Mouse (Mus musculus) kidney, embryonic 14.5 days (tissue): ENCODE results near the gene Sh3rf1. TPM values are rescaled to one million over a fixed set of nuclear protein-coding genes. Genes with fewer than 3 reads are reported as not detected.

ENCODE experiments used
- ATAC-seq: fragments of 200-750 bp; cut with Nextera tagmentation; 2 replicates; pipeline ENCODE4 v1.8.0; 2017; ENCODE audit warnings: moderate number of reproducible peaks, mild to moderate bottlenecking, moderate TSS enrichment, moderate library complexity; ENCODE audit not compliant: low FRiP score, low TSS enrichment
- H3K27ac ChIP-seq: fragments of 300-500 bp; sonication (generic); 2 replicates; pipeline ENCODE4 v1.5.1; 2014; ENCODE audit warnings: low read depth, mild to moderate bottlenecking, low read length, moderate library complexity, mixed read lengths
- H3K27me3 ChIP-seq: fragments of 300-500 bp; sonication (generic); 2 replicates; pipeline ENCODE4 v1.6.1; 2014; ENCODE audit warnings: mild to moderate bottlenecking, low read length; ENCODE audit not compliant: control insufficient read depth, insufficient read depth
- H3K36me3 ChIP-seq: fragments of 300-500 bp; sonication (generic); 2 replicates; pipeline ENCODE4 v1.6.1; 2014; ENCODE audit warnings: low read length, mixed read lengths; ENCODE audit not compliant: control insufficient read depth, insufficient read depth
- H3K4me1 ChIP-seq: fragments of 300-500 bp; sonication (generic); 2 replicates; pipeline ENCODE4 v1.6.1; 2014; ENCODE audit warnings: low read length, mixed read lengths; ENCODE audit not compliant: control insufficient read depth, insufficient read depth
- H3K4me2 ChIP-seq: fragments of 300-500 bp; sonication (generic); replicated peaks from 2 replicates; pipeline ENCODE4 v1.6.1; 2014; ENCODE audit warnings: low read depth, mild to moderate bottlenecking, low read length
- H3K4me3 ChIP-seq: fragments of 300-500 bp; sonication (generic); 2 replicates; pipeline ENCODE4 v1.5.1; 2014; ENCODE audit warnings: mild to moderate bottlenecking, low read length
- H3K9ac ChIP-seq: fragments of 300-500 bp; sonication (generic); 2 replicates; pipeline ENCODE4 v1.6.1; 2014; ENCODE audit warnings: low read depth, mild to moderate bottlenecking, low read length, moderate library complexity
- H3K9me3 ChIP-seq: fragments of 300-500 bp; sonication (generic); 2 replicates; pipeline ENCODE4 v1.6.1; 2016; ENCODE audit warnings: low read length; ENCODE audit not compliant: control insufficient read depth
- WGBS: fragments of 180-500 bp; shearing (Covaris S2); extraction: QIAGEN DNeasy Blood & Tissue Kit; methylation state at CpG from one replicate; pipeline ENCODE4 v1.1.7; 2014; 5-methylcytosine and 5-hydroxymethylcytosine counted together
- polyA plus RNA-seq: library from polyadenylated mRNA; unstranded; fragments of >200 nt; fragmentation: Nextera tagmentation; extraction: Ambion mirVana; gene quantifications from 2 replicates; pipeline ENCODE4 v1.2.1, GENCODE M21; 2014

Gene Sh3rf1
- polyA plus RNA-seq, 1 experiment from 2014 or later: 25.9 TPM

- peaks cover 4% of the 10 kb centered on the region for H3K4me1 ChIP-seq
- no peak overlapping the region; the same call in 1 of the 2 replicates for H3K27ac ChIP-seq
- no peaks in the 10 kb centered on the region for H3K36me3 ChIP-seq
- no peak overlapping the region for H3K9ac ChIP-seq
- H3K4me2 ChIP-seq: no peak overlapping the region
- H3K4me3 ChIP-seq: no peak overlapping the region
- no peaks in the 10 kb centered on the region for H3K27me3 ChIP-seq
- no peak for ATAC-seq
- H3K9me3 ChIP-seq: no peaks in the 10 kb centered on the region
- WGBS: 72% methylated on average over 7 of the region's 7 CpGs
Measured at GRCm38 (mm10) chr8:61264881-61265280, 41.2 kb downstream of the Sh3rf1 start.

- no peaks in the 10 kb centered on the region for H3K27me3 ChIP-seq
- H3K4me1 ChIP-seq: peaks cover 10% of the 10 kb centered on the region
- no peaks in the 10 kb centered on the region for H3K36me3 ChIP-seq
- no peak overlapping the region for H3K4me2 ChIP-seq
- 71% methylated on average over 5 of the region's 5 CpGs for WGBS
- H3K27ac ChIP-seq: no peak overlapping the region; the same call in 1 of the 2 replicates
- H3K4me3 ChIP-seq: no peak overlapping the region
- H3K9me3 ChIP-seq: no peaks in the 10 kb centered on the region
- H3K9ac ChIP-seq: no peak overlapping the region
- no peak for ATAC-seq
Measured at GRCm38 (mm10) chr8:61265390-61265789, 41.7 kb downstream of the Sh3rf1 start.

GRCm38 (mm10) chr8:61267061-61267460, 43.4 kb downstream of the Sh3rf1 start:
- no peaks in the 10 kb centered on the region for H3K36me3 ChIP-seq
- no peak overlapping the region for H3K27ac ChIP-seq
- no peak overlapping the region for H3K9ac ChIP-seq
- no peak overlapping the region for H3K4me3 ChIP-seq
- WGBS: 100% methylated on average over 1 of the region's 1 CpGs
- H3K9me3 ChIP-seq: no peaks in the 10 kb centered on the region
- peaks cover 23% of the 10 kb centered on the region for H3K4me1 ChIP-seq
- H3K4me2 ChIP-seq: no peak overlapping the region
- ATAC-seq: no peak
- no peaks in the 10 kb centered on the region for H3K27me3 ChIP-seq

- 69% methylated on average over 8 of the region's 8 CpGs for WGBS
- no peak overlapping the region for H3K4me2 ChIP-seq
- no peak for ATAC-seq
- peaks cover 26% of the 10 kb centered on the region for H3K4me1 ChIP-seq
- no peak overlapping the region for H3K4me3 ChIP-seq
- H3K36me3 ChIP-seq: no peaks in the 10 kb centered on the region
- no peak overlapping the region for H3K27ac ChIP-seq
- H3K9ac ChIP-seq: no peak overlapping the region
- no peaks in the 10 kb centered on the region for H3K9me3 ChIP-seq
- no peaks in the 10 kb centered on the region for H3K27me3 ChIP-seq
Measured at GRCm38 (mm10) chr8:61267692-61268091, 44.0 kb downstream of the Sh3rf1 start.

- no peak overlapping the region for H3K27ac ChIP-seq
- no peaks in the 10 kb centered on the region for H3K27me3 ChIP-seq
- no peak overlapping the region for H3K4me3 ChIP-seq
- no peak overlapping the region for H3K4me2 ChIP-seq
- peaks cover 33% of the 10 kb centered on the region for H3K4me1 ChIP-seq
- no peak for ATAC-seq
- WGBS: 91% methylated on average over 10 of the region's 10 CpGs
- no peak overlapping the region for H3K9ac ChIP-seq
- H3K9me3 ChIP-seq: no peaks in the 10 kb centered on the region
- no peaks in the 10 kb centered on the region for H3K36me3 ChIP-seq
Measured at GRCm38 (mm10) chr8:61268233-61268916, 44.7 kb downstream of the Sh3rf1 start.

GRCm38 (mm10) chr8:61270016-61270415, 46.3 kb downstream of the Sh3rf1 start:
- Histone ChIP-seq H3K9me3 (no peaks in the 10 kb centered on the region), H3K4me3 (no peak overlapping the region), H3K4me1 (peaks cover 44% of the 10 kb centered on the region), H3K27me3 (no peaks in the 10 kb centered on the region), H3K9ac (no peak overlapping the region), H3K4me2 (no peak overlapping the region), H3K36me3 (no peaks in the 10 kb centered on the region), H3K27ac (no peak overlapping the region)
- ATAC-seq: no peak
- 66% methylated on average over 11 of the region's 11 CpGs for WGBS

- ATAC-seq: no peak
- Histone ChIP-seq H3K27ac (no peak overlapping the region), H3K9me3 (no peaks in the 10 kb centered on the region), H3K36me3 (no peaks in the 10 kb centered on the region), H3K4me2 (no peak overlapping the region), H3K9ac (no peak overlapping the region), H3K27me3 (no peaks in the 10 kb centered on the region), H3K4me1 (peaks cover 47% of the 10 kb centered on the region), H3K4me3 (no peak overlapping the region)
- 84% methylated on average over 9 of the region's 9 CpGs for WGBS
Measured at GRCm38 (mm10) chr8:61270541-61270940, 46.9 kb downstream of the Sh3rf1 start.

- no peak overlapping the region for H3K9ac ChIP-seq
- H3K36me3 ChIP-seq: no peaks in the 10 kb centered on the region
- ATAC-seq: no peak
- no peak overlapping the region for H3K4me2 ChIP-seq
- H3K4me1 ChIP-seq: peaks cover 52% of the 10 kb centered on the region
- no peaks in the 10 kb centered on the region for H3K9me3 ChIP-seq
- WGBS: 67% methylated on average over 4 of the region's 6 CpGs
- H3K4me3 ChIP-seq: no peak overlapping the region
- no peaks in the 10 kb centered on the region for H3K27me3 ChIP-seq
- H3K27ac ChIP-seq: no peak overlapping the region
Measured at GRCm38 (mm10) chr8:61270961-61271360, 47.3 kb downstream of the Sh3rf1 start.

GRCm38 (mm10) chr8:61272838-61273237, 49.2 kb downstream of the Sh3rf1 start:
- Histone ChIP-seq H3K9ac (no peak overlapping the region), H3K4me1 (peaks cover 67% of the 10 kb centered on the region), H3K27ac (peak overlapping the region; percentile 59; the same call in 1 of the 2 replicates), H3K36me3 (no peaks in the 10 kb centered on the region), H3K4me2 (peak overlapping the region; percentile 15; the same call in 1 of the 2 replicates), H3K9me3 (no peaks in the 10 kb centered on the region), H3K4me3 (no peak overlapping the region), H3K27me3 (no peaks in the 10 kb centered on the region)
- ATAC-seq: no peak
- WGBS: 48% methylated on average over 3 of the region's 3 CpGs
